Mouse (Mus musculus): Measurements from ENCODE around the gene Kat2a. TPM values are rescaled to one million over a fixed set of nuclear protein-coding genes. Genes with fewer than 3 reads are reported as not detected.

The Kat2a gene
- polyA plus RNA-seq, 1 experiment: 25.9 TPM

DNA sequence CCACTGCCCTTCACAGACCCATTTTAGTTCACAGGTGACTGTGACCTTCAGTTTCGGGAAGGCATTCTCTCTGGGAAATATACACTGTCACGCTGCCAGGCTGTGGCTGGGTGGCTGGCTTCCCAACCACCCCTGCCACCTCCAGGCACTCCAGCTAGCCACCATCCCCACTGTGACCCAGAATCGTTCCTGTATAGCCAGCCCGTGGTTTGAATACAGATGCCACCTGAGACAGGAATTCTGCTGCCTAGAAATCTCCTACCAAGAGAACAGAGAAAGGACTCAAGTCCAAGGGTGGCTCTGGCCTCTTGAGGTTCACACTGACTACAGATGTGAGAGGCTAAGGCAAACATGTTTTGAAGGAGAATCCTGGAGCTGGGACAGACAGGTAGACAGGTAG lies 6.6 kb upstream of the Kat2a start:
- Histone ChIP-seq H3K4me1 (ENCODE audit: control insufficient read depth, insufficient read depth, low read length) (peaks cover 46% of the 10 kb centered on the region), H3K4me3 (ENCODE audit: insufficient read depth, low read depth, low read length) (no peak overlapping the region), H3K27ac (ENCODE audit: insufficient read depth, low read depth, low read length) (peak overlapping the region; percentile 73), H3K27me3 (replicated peaks; ENCODE audit: control insufficient read depth, insufficient read depth, low read length) (no peaks in the 10 kb centered on the region), H3K36me3 (ENCODE audit: control insufficient read depth, insufficient read depth, low read length) (peaks cover 2% of the 10 kb centered on the region; the same call in 1 of the 2 replicates)
- TF ChIP-seq POLR2A (IDR thresholded peaks at IDR 0.05; ENCODE audit: low read depth, low read length) (no peak), CTCF (conservative IDR thresholded peaks at IDR 0.05; ENCODE audit: insufficient read depth, insufficient read length, low read depth, low read length) (no peak)
- DNase-seq: peak; percentile 74
- 46% methylated on average over 4 of the region's 4 CpGs for WGBS

DNA sequence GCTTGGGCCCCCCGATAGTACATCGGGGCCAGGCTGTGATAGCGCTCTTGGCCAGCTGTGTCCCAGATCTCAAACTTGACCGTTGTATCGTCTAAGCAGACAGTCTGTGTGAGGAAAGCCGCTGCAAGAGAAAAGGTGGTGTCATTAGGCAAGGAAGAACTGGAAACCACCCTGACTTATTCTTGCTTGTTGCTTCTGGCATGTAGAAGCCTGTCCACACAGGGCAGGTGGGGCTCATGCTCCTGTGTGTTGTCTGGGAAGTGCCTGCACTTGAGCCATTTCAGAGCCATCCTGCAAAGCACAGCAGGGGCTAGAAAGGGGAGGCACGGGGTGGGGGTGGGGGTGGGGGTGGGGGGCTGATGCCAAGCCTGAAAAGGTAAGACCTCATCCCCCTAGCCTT lies 6.2 kb upstream of the Kat2a start:
- Histone ChIP-seq H3K36me3 (ENCODE audit: control insufficient read depth, insufficient read depth, low read length) (peaks cover 2% of the 10 kb centered on the region; the same call in 1 of the 2 replicates), H3K27me3 (replicated peaks; ENCODE audit: control insufficient read depth, insufficient read depth, low read length) (no peaks in the 10 kb centered on the region), H3K4me3 (ENCODE audit: insufficient read depth, low read depth, low read length) (no peak overlapping the region), H3K27ac (ENCODE audit: insufficient read depth, low read depth, low read length) (peak overlapping the region; percentile 73), H3K4me1 (ENCODE audit: control insufficient read depth, insufficient read depth, low read length) (peaks cover 46% of the 10 kb centered on the region)
- WGBS: 89% methylated on average over 7 of the region's 7 CpGs
- TF ChIP-seq POLR2A (IDR thresholded peaks at IDR 0.05; ENCODE audit: low read depth, low read length): no peak
- no peak for TF ChIP-seq CTCF (conservative IDR thresholded peaks at IDR 0.05; ENCODE audit: insufficient read depth, insufficient read length, low read depth, low read length)
- DNase-seq: no peak

DNA sequence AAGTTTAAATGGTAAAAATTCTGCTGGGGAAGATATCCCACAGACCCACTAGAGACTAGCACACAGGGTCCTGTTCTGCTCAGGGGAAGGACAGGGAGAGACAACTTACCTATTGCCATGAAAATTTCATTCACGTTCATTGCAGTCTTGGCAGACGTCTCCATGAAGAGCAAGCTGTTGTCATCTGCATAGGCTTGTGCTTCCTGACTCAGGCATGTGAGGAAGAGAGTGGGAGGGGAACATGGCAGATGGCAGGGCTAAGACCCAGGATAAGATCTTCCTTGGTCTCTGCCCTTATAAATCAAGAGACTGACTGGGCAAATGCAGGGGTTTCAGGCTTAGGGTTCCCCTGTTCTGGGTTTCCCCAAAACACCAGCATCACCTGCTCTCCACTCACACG lies 4.4 kb upstream of the Kat2a start:
- Histone ChIP-seq H3K4me1 (ENCODE audit: control insufficient read depth, insufficient read depth, low read length) (peaks cover 35% of the 10 kb centered on the region), H3K27me3 (replicated peaks; ENCODE audit: control insufficient read depth, insufficient read depth, low read length) (no peaks in the 10 kb centered on the region), H3K27ac (ENCODE audit: insufficient read depth, low read depth, low read length) (no peak overlapping the region), H3K36me3 (ENCODE audit: control insufficient read depth, insufficient read depth, low read length) (peaks cover 2% of the 10 kb centered on the region; the same call in 1 of the 2 replicates), H3K4me3 (ENCODE audit: insufficient read depth, low read depth, low read length) (no peak overlapping the region)
- 85% methylated on average over 3 of the region's 3 CpGs for WGBS
- no peak for DNase-seq
- TF ChIP-seq POLR2A (IDR thresholded peaks at IDR 0.05; ENCODE audit: low read depth, low read length): no peak
- no peak for TF ChIP-seq CTCF (conservative IDR thresholded peaks at IDR 0.05; ENCODE audit: insufficient read depth, insufficient read length, low read depth, low read length)

DNA sequence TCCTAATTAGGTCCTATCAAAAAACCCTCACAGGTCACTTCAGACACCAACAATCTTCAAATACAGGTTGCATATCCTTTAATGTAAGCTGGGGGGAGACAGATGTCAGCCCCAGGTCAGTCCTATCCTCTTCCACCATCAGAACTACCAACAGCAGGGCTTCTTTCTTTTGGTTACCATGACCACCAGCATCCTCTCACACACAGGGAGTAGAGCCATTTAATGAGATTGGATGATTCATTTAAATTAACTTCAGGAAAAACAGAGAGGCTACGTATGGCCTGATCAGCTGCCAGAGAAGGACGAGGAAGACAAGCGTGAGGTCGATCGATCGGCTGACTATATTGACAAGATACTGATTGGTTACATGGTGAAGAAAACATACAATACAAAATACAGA lies 2.7 kb upstream of the Kat2a start:
- H3K27me3 ChIP-seq (replicated peaks; ENCODE audit: control insufficient read depth, insufficient read depth, low read length): no peaks in the 10 kb centered on the region
- H3K4me3 ChIP-seq (ENCODE audit: insufficient read depth, low read depth, low read length): no peak overlapping the region
- DNase-seq: no peak
- no peak overlapping the region for H3K27ac ChIP-seq (ENCODE audit: insufficient read depth, low read depth, low read length)
- TF ChIP-seq CTCF (conservative IDR thresholded peaks at IDR 0.05; ENCODE audit: insufficient read depth, insufficient read length, low read depth, low read length): no peak
- no peak for TF ChIP-seq POLR2A (IDR thresholded peaks at IDR 0.05; ENCODE audit: low read depth, low read length)
- 90% methylated on average over 6 of the region's 6 CpGs for WGBS
- H3K36me3 ChIP-seq (ENCODE audit: control insufficient read depth, insufficient read depth, low read length): peaks cover 2% of the 10 kb centered on the region; the same call in 1 of the 2 replicates
- peaks cover 20% of the 10 kb centered on the region for H3K4me1 ChIP-seq (ENCODE audit: control insufficient read depth, insufficient read depth, low read length)

DNA sequence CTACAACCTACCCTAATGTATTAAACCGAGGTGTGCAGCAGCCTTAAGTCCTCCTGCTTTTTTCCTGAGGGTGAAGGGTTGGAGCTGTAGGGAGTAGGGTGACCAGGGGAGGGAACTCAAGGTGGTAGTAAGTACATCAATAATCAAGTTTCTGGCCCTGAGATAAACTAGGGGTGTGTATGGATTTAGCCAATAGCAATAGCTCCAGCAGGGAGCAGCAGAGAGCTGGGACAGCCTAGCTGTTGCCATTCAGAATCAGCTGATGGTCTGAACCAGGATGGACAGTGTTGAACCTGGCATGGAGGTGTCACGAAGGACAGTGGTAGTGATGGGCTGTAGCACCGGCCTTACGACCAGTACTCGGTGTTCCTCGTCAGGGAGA lies 2.3 kb upstream of the Kat2a start:
- no peak for TF ChIP-seq POLR2A (IDR thresholded peaks at IDR 0.05; ENCODE audit: low read depth, low read length)
- peak; percentile 93 for TF ChIP-seq CTCF (conservative IDR thresholded peaks at IDR 0.05; ENCODE audit: insufficient read depth, insufficient read length, low read depth, low read length)

DNA sequence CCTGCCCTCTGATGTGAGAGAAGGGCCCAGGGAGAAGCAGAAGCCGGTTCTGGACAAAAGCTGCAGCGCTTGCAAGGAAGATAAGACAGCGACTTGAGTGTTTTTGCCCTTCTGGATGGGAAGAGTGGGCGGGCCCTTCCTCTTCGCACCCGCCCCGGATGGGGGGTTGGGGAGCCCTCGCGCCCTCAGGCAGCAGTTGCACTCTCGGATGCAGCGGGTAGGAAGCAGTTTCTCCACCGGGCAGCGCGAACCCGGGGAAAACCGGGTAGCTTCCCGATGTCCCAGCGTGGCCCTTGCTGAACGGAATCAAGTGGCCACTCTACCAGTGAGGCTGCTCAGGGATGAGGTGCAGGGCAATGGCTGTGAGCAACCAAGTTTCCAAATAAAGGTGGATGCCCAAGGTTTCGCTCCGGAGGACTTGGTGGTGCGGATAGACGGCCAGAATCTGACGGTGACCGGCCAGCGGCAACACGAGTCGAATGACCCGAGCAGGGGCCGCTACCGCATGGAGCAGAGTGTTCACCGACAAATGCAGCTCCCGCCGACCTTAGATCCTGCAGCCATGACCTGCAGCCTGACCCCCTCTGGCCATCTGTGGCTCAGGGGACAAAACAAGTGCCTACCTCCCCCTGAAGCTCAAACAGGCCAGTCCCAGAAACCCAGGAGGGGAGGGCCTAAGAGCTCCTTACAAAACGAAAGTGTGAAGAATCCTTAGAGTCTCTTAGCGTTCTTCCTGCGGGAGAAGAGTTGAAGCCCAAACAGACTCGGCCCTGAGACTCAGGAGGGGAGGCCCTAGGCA lies 1.7 kb upstream of the Kat2a start, which contains the start of gene Hspb9:
TSS of gene Hspb9 (plus strand) at position 116 of the 799 bp plus-strand sequence.
- Histone ChIP-seq H3K4me1 (ENCODE audit: control insufficient read depth, insufficient read depth, low read length) (peaks cover 10% of the 10 kb centered on the region), H3K27ac (ENCODE audit: insufficient read depth, low read depth, low read length) (peak within 1 kb of the TSS; percentile 67), H3K27me3 (replicated peaks; ENCODE audit: control insufficient read depth, insufficient read depth, low read length) (no peaks in the 10 kb centered on the region), H3K36me3 (ENCODE audit: control insufficient read depth, insufficient read depth, low read length) (peaks cover 2% of the 10 kb centered on the region; the same call in 1 of the 2 replicates), H3K4me3 (ENCODE audit: insufficient read depth, low read depth, low read length) (peak within 1 kb of the TSS; percentile 36)
- TF ChIP-seq POLR2A (IDR thresholded peaks at IDR 0.05; ENCODE audit: low read depth, low read length) (no peak), CTCF (conservative IDR thresholded peaks at IDR 0.05; ENCODE audit: insufficient read depth, insufficient read length, low read depth, low read length) (no peak)
- 14% methylated on average over 38 of the region's 38 CpGs for WGBS
- DNase-seq: peak; percentile 83

More for the DNA sequence above, 2.3 kb upstream of the Kat2a start:
- Histone ChIP-seq H3K4me3 (ENCODE audit: insufficient read depth, low read depth, low read length) (no peak overlapping the region), H3K27ac (ENCODE audit: insufficient read depth, low read depth, low read length) (peak overlapping the region; percentile 67; the same call in 1 of the 2 replicates), H3K27me3 (replicated peaks; ENCODE audit: control insufficient read depth, insufficient read depth, low read length) (no peaks in the 10 kb centered on the region), H3K4me1 (ENCODE audit: control insufficient read depth, insufficient read depth, low read length) (peaks cover 16% of the 10 kb centered on the region), H3K36me3 (ENCODE audit: control insufficient read depth, insufficient read depth, low read length) (peaks cover 2% of the 10 kb centered on the region; the same call in 1 of the 2 replicates)
- WGBS: 42% methylated on average over 6 of the region's 6 CpGs
- peak; percentile 91 for DNase-seq

DNA sequence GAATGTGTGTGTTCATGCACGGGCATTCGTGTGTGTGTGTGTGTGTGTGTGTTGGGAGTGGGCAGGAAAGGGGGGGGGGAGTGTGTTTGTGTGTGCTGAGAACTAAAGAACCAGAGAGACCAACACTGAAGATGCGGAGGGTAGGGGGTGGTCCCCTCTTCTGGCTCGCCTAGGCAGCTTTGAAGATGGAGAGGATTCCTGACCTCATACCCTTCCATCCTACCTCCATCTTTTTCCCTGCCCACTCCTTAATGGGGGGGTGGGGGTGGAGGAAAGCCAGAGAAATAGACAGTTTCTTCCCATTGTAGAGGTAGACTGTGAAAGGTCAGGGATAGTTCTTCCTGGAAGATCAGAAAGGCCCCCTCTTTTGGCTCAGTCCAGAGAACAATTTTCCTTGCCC lies 909 bp upstream of the Kat2a start:
- peaks cover 2% of the 10 kb centered on the region; the same call in 1 of the 2 replicates for H3K36me3 ChIP-seq (ENCODE audit: control insufficient read depth, insufficient read depth, low read length)
- 76% methylated on average over 4 of the region's 4 CpGs for WGBS
- H3K27ac ChIP-seq (ENCODE audit: insufficient read depth, low read depth, low read length): peak overlapping the region; percentile 67
- no peak overlapping the region for H3K4me3 ChIP-seq (ENCODE audit: insufficient read depth, low read depth, low read length)
- DNase-seq: no peak
- TF ChIP-seq POLR2A (IDR thresholded peaks at IDR 0.05; ENCODE audit: low read depth, low read length) (no peak), CTCF (conservative IDR thresholded peaks at IDR 0.05; ENCODE audit: insufficient read depth, insufficient read length, low read depth, low read length) (no peak)
- no peaks in the 10 kb centered on the region for H3K27me3 ChIP-seq (replicated peaks; ENCODE audit: control insufficient read depth, insufficient read depth, low read length)
- H3K4me1 ChIP-seq (ENCODE audit: control insufficient read depth, insufficient read depth, low read length): peaks cover 4% of the 10 kb centered on the region; the same call in 1 of the 2 replicates

All from kidney, adult 2 months (tissue).